19 mouse cellular contexts compared by ENCODE assay signal in genomic region chr13:89421833-89422232, GRCm38 (mm10).
"Had no signal": no experiment of that assay in that cellular context is flagged by ENCODE, and none has a peak within 500 bp of the region (broad histone marks: within the 10 kb centered on the region; RNA-seq: fewer than 3 reads in every experiment).

No protein-coding gene starts in this region.

- H3K27ac ChIP-seq: liver, embryonic 13.5 days; lung, embryonic 15.5 days; macrophage; midbrain, embryonic 13.5 days; neural tube, embryonic 12.5 days had no signal

- H3K36me3 ChIP-seq: liver, embryonic 13.5 days; lung, embryonic 15.5 days; midbrain, embryonic 13.5 days; neural tube, embryonic 12.5 days had no signal

- DNase-seq: liver, embryonic 13.5 days; lung, adult 2 months; lung, postnatal 14 days; lung, postnatal 36 days; retina, postnatal 1 day; right cerebral cortex, adult 18-20 months; right cerebral cortex, postnatal 25 days; right cerebral cortex, postnatal 4 days; spleen, adult 18-20 months; thymus, adult 18-20 months; thymus, postnatal 14 days; thymus, postnatal 36 days had no signal

- H3K4me1 ChIP-seq: liver, embryonic 13.5 days; lung, embryonic 15.5 days; midbrain, embryonic 13.5 days; neural tube, embryonic 12.5 days had no signal

- H3K4me2 ChIP-seq: liver, embryonic 13.5 days; lung, embryonic 15.5 days; midbrain, embryonic 11.5 days; midbrain, embryonic 13.5 days; neural tube, embryonic 12.5 days had no signal

- H3K9ac ChIP-seq: liver, embryonic 13.5 days; lung, embryonic 15.5 days; midbrain, embryonic 13.5 days; neural tube, embryonic 12.5 days had no signal

- ATAC-seq: lung, postnatal 0 days; midbrain, embryonic 13.5 days; midbrain, embryonic 16.5 days had no signal

- H3K9me3 ChIP-seq: liver, embryonic 13.5 days; lung, embryonic 15.5 days; midbrain, embryonic 13.5 days; neural tube, embryonic 12.5 days had no signal

- H3K4me3 ChIP-seq: liver, embryonic 13.5 days; lung, embryonic 15.5 days; midbrain, embryonic 13.5 days; neural tube, embryonic 12.5 days had no signal

- H3K27me3 ChIP-seq: liver, embryonic 13.5 days; lung, embryonic 15.5 days; midbrain, embryonic 13.5 days; neural tube, embryonic 12.5 days had no signal
